Mouse (Mus musculus) C2C12 (cell line): Measurements from ENCODE around the gene Irgq. TPM values are rescaled to one million over a fixed set of nuclear protein-coding genes. Genes with fewer than 3 reads are reported as not detected.
"Not testable (repeated sequence)": the region's sequence is repeated elsewhere in the genome, so short reads cannot be mapped to it uniquely, and the experiment has no call there.

Source experiments
- H3K27me3 ChIP-seq: one replicate; pipeline ENCODE4 v1.6.1; 2011; ENCODE audit not compliant: control insufficient read depth, insufficient read depth, insufficient read length
- H3K36me3 ChIP-seq: one replicate; pipeline ENCODE4 v1.6.1; 2011; ENCODE audit not compliant: control insufficient read depth, insufficient read depth
- H3K4me3 ChIP-seq: one replicate; pipeline ENCODE4 v1.5.1; 2011; ENCODE audit warnings: mild to moderate bottlenecking, control low read depth; ENCODE audit not compliant: poor library complexity, insufficient read depth, severe bottlenecking
- H3K79me2 ChIP-seq: one replicate; pipeline ENCODE4 v1.6.1; 2011; ENCODE audit not compliant: control insufficient read depth, insufficient read depth
- H3K79me3 ChIP-seq: one replicate; pipeline ENCODE4 v1.6.1; 2011; ENCODE audit warnings: low read depth, control low read depth
- H3ac ChIP-seq: one replicate; pipeline ENCODE3; 2011; ENCODE audit warnings: low read depth; ENCODE audit not compliant: control insufficient read depth, insufficient read length
- CEBPB ChIP-seq: IDR thresholded peaks from one replicate; pipeline ENCODE4 v1.6.1; 2011; ENCODE audit warnings: low read depth, mild to moderate bottlenecking, control low read depth, moderate library complexity
- CTCF ChIP-seq: IDR thresholded peaks from one replicate; pipeline ENCODE4 v1.5.1; 2011; ENCODE audit not compliant: control insufficient read depth, insufficient read depth, insufficient read length
- FOSL1 ChIP-seq: IDR thresholded peaks from one replicate; pipeline ENCODE4 v1.8.0; 2011; ENCODE audit warnings: mild to moderate bottlenecking, low read length; ENCODE audit not compliant: poor library complexity, insufficient read depth, severe bottlenecking
- MAX ChIP-seq: IDR thresholded peaks from one replicate; pipeline ENCODE4 v1.6.1; 2011; ENCODE audit warnings: mild to moderate bottlenecking, control low read depth
- MYOD1 ChIP-seq: IDR thresholded peaks from one replicate; pipeline ENCODE4 v1.6.1; 2011; ENCODE audit warnings: low read depth; ENCODE audit not compliant: control insufficient read depth, insufficient read length
- MYOG ChIP-seq: IDR thresholded peaks from one replicate; pipeline ENCODE4 v1.6.1; 2011; ENCODE audit not compliant: control insufficient read depth, insufficient read length; ENCODE audit errors: extremely low read depth
- USF1 ChIP-seq: IDR thresholded peaks from one replicate; pipeline ENCODE4 v1.6.1; 2011; ENCODE audit warnings: low read depth, mild to moderate bottlenecking, control low read depth, moderate library complexity
- polyA plus RNA-seq: library from polyadenylated mRNA; unstranded; fragments of >200 nt; fragmentation: generic; extraction: Trizol; gene quantifications from one replicate; pipeline ENCODE4 v1.2.1, GENCODE M21; 2012; ENCODE audit warnings: missing spikeins

Irgq gene
- polyA plus RNA-seq, 1 experiment: 7.9 TPM

- no peak overlapping the region for H3ac ChIP-seq
- H3K4me3 ChIP-seq: no peak overlapping the region
- H3K27me3 ChIP-seq: no peaks in the 10 kb centered on the region
- no peak for TF ChIP-seq MYOG
- no peak for TF ChIP-seq USF1
- no peak for TF ChIP-seq CEBPB
- no peak for TF ChIP-seq CTCF
- no peak for TF ChIP-seq MAX
- TF ChIP-seq FOSL1: no peak
- TF ChIP-seq MYOD1: no peak
- no peaks in the 10 kb centered on the region for H3K79me3 ChIP-seq
- H3K79me2 ChIP-seq: no peaks in the 10 kb centered on the region
- H3K36me3 ChIP-seq: no peaks in the 10 kb centered on the region
Measured at GRCm38 (mm10) chr7:24519130-24519529, 11.4 kb upstream of the Irgq start.

DNA sequence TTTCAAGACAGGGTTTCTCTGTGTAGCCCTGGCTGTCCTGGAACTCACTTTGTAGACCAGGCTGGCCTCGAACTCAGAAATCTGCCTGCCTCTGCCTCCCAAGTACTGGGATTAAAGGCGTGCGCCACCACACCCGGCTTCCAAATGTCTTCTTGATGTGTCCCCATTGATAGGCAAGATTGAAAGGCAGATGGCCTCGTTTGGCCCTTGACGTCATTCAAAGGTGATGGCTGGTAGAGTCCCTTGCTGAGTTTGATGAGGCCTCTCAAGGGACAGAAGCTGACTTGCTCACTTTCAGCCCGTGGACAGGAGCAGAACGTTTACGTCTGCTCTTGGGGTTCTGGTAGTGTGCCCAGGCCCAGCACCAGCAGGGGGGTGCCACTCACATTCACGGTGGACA, 10.4 kb upstream of the Irgq start:
- not testable (repeated sequence) for H3K27me3 ChIP-seq, H3K79me3 ChIP-seq, H3K4me3 ChIP-seq, H3K36me3 ChIP-seq, H3K79me2 ChIP-seq, H3ac ChIP-seq

DNA sequence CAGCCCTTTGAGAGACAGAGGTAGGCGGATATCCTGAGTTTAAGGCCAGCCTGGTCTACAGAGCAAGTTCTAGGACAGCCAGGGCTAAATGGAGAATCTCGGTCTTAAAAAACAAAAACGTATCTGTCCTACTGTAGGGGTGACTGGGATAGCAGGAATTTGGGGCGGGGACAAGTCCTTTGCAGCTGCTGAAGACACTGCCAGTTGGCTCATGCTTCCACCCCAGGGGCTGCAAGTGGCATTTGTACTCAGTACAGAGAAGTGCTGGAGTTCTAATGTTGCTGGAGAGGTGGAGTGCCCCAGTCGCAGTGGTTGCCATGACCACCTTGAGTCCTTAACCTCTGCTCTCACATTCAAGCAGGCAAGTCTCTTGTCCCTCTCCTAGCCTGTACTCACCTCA, 7.7 kb upstream of the Irgq start:
- H3ac ChIP-seq: no peak overlapping the region
- H3K79me3 ChIP-seq: no peaks in the 10 kb centered on the region
- TF ChIP-seq CTCF (no peak), MAX (no peak), FOSL1 (no peak), MYOG (no peak), CEBPB (no peak), USF1 (no peak), MYOD1 (no peak)
- H3K36me3 ChIP-seq: no peaks in the 10 kb centered on the region
- no peak overlapping the region for H3K4me3 ChIP-seq
- no peaks in the 10 kb centered on the region for H3K79me2 ChIP-seq
- no peaks in the 10 kb centered on the region for H3K27me3 ChIP-seq

DNA sequence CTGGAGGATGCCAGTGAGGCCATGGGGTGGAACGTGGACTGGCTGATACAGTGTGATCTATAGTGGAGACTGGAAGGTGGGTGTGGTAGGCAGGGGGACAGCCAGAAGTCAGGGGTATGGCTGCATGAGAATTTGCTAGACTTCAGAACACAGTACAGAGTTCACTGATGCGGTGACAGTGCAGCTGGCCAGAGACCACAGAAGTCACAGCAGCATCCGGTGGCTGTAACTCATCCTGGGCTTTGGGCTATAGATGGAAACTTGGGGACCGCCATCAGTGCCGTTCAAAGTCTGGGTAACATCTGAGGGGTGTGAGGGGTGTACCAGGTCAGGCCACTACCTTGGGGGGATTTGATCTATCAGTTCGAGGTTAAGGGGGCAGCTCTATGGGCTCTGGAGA, 6.8 kb upstream of the Irgq start:
- no peaks in the 10 kb centered on the region for H3K79me3 ChIP-seq
- H3K36me3 ChIP-seq: no peaks in the 10 kb centered on the region
- TF ChIP-seq USF1 (no peak), FOSL1 (no peak), MYOG (no peak), CTCF (no peak), CEBPB (no peak), MAX (no peak), MYOD1 (no peak)
- no peaks in the 10 kb centered on the region for H3K27me3 ChIP-seq
- no peaks in the 10 kb centered on the region for H3K79me2 ChIP-seq
- no peak overlapping the region for H3ac ChIP-seq
- no peak overlapping the region for H3K4me3 ChIP-seq

DNA sequence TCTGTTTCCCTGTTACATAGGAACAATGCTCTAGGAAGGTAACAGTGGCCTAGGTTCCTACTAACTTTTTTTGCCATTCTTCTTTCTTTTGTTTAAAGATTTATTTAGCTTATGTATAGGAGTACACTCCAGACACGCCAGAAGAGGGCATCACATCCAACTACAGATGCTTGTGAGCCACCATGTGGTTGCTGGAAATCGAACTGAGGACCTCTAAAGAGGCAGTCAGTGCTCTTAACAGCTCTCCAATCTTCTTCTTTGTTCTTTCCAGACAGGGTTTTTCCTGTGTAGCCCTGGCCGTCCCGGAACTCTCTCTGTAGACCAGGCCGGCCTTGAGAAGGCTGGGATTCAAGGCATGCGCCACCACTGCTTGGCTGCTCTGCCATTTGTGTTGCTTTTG, 5.5 kb upstream of the Irgq start:
- H3K36me3 ChIP-seq: no peaks in the 10 kb centered on the region
- H3K79me3 ChIP-seq: no peaks in the 10 kb centered on the region
- H3K4me3 ChIP-seq: no peak overlapping the region
- no peak for TF ChIP-seq FOSL1
- no peak for TF ChIP-seq MYOD1
- TF ChIP-seq CEBPB: no peak
- TF ChIP-seq CTCF: no peak
- TF ChIP-seq USF1: no peak
- no peak for TF ChIP-seq MAX
- no peak for TF ChIP-seq MYOG
- no peak overlapping the region for H3ac ChIP-seq
- H3K27me3 ChIP-seq: no peaks in the 10 kb centered on the region
- H3K79me2 ChIP-seq: peaks cover 7% of the 10 kb centered on the region

DNA sequence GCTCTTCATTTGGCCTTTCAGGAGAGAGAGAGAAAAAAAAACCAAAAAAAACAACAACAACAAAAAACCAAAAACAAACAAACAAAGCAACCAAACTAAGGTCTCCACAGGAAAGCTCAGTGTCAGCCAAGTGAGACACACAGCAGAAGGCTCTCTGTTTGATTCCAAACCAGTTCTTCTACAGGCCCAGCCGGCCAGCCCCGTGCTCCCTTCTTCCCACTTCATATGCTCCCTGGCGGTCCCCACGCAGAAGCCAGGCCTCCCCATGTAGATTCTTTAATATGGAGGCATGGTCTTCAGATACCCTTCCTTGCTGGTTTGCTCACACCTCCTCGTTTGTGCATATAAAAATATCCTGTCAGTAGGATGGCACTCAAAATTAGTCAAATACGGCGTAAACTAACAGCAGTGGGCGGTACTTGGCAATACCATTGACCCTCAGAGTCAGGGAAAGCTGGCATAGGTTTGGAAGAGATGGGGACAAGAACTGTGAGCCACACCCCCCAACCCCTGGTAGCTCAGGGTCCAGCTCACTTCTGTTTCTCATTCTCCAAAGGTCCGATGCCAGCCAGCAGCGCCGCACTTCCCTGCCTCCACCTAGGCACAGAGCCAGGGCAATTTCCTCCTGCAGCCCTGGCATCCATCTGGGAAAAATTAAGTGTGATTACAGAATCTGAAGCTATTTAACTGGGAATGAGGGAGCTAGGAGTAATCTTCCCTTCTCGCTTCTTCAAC, 4.6 kb upstream of the Irgq start:
- no peak for TF ChIP-seq MYOD1
- TF ChIP-seq MAX: no peak
- no peak for TF ChIP-seq MYOG
- TF ChIP-seq FOSL1: no peak
- TF ChIP-seq CTCF: no peak
- TF ChIP-seq USF1: no peak
- TF ChIP-seq CEBPB: no peak
- Histone ChIP-seq H3ac (no peak overlapping the region), H3K27me3 (no peaks in the 10 kb centered on the region), H3K4me3 (no peak overlapping the region), H3K79me3 (no peaks in the 10 kb centered on the region), H3K79me2 (peaks cover 7% of the 10 kb centered on the region), H3K36me3 (no peaks in the 10 kb centered on the region)
